Mouse (Mus musculus): ENCODE data around the gene Wdr86. TPM values are rescaled to one million over a fixed set of nuclear protein-coding genes. Genes with fewer than 3 reads are reported as not detected.
"Not testable (repeated sequence)": the region's sequence is repeated elsewhere in the genome, so short reads cannot be mapped to it uniquely, and the experiment has no call there.

The Wdr86 gene
- polyA plus RNA-seq (2012; rRNA removed), result 1.1 and 1.3 TPM in 2 replicates

GRCm38 (mm10) chr5:24730488-24730871 is at the start of gene Wdr86:
Gene Wdr86 (minus strand): TSS chr5:24730727.
- DNase-seq (ENCODE audit: extremely low spot score in 1 of 2, low spot score in 1 of 2), result no peak

DNA sequence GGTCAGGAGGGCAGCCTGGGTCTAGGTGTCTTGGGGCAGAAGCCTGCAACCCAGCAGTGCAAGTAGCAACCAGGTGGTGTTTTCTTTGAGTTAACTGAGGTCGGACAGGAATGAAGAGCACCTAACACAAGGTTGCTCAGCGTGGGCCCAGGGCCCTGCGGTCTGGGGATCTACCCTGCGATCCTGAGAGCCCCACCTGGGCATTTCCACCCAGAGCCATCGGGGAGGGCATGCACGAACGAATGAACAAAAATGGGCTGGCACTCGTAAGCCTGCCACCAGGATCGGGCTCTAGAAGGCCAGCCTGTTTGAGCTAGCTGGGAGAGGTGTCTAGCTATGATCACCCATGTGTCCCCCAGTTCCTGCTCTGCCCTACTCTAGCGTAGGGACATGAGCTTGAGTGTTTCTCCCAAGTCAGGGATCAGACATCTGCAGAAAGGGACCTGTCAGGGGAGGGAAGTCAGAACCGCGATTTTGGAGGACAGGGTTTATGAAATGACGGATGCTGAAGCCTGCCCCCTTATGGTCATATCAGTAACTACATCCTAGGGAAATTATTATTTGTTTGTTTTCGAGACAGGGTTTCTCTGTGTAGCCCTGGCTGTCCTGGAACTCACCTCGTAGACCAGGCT is 49.5 kb upstream of the Wdr86 start:
- DNase-seq (ENCODE audit: extremely low spot score in 1 of 2, low spot score in 1 of 2), result peak in 1 of 2 experiments; percentile 60

- DNase-seq (ENCODE audit: extremely low spot score in 1 of 2, low spot score in 1 of 2), result no peak
Observed at GRCm38 (mm10) chr5:24779321-24779720, 48.8 kb upstream of the Wdr86 start.

- DNase-seq (ENCODE audit: extremely low spot score in 1 of 2, low spot score in 1 of 2), result no peak
Observed at GRCm38 (mm10) chr5:24778843-24779140, 48.3 kb upstream of the Wdr86 start.

- no peak for DNase-seq (ENCODE audit: extremely low spot score in 1 of 2, low spot score in 1 of 2)
Observed at GRCm38 (mm10) chr5:24778082-24778842, 47.7 kb upstream of the Wdr86 start.

DNA sequence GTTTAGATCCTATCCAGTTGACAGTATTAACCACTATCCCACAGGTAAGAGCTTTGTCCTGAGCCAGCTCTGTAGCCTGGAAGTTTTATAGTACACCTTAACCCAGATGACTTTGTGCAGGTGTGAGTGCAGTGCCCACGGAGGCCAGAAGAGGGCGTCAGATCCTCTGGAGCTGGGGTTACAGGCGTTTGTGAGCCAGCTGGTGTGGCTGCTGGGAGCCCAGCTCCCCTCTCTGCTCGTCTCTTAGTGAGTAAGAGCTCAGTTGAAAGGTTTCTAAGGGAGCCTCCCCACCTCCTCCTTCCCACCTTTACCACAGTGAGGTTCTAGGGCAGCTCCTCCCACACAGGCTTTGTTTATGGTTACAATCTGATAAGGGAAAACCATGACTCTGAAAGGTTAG is 46.2 kb upstream of the Wdr86 start:
- no peak for DNase-seq (ENCODE audit: extremely low spot score in 1 of 2, low spot score in 1 of 2)

DNA sequence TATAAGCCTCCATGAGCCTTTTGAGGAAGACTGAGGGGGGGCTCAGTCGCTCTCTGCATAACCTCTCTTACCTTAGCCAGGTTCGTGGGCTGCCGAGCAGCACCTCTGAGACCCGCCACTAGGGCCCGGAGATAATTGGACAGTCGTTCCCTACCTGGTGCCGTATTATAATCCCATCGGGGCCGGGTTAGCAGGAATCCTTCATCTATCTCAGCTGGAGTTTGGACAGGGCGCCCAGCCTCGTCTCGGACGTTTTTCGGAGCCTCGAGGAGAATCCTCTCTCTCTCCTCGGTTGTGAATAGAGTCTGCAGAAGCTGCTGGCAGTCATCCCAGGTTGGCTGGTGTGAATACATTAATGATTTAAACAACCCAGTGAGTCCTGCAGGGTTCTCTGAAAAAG is 44.0 kb upstream of the Wdr86 start:
- not testable (repeated sequence) for DNase-seq (ENCODE audit: extremely low spot score in 1 of 2, low spot score in 1 of 2)

DNA sequence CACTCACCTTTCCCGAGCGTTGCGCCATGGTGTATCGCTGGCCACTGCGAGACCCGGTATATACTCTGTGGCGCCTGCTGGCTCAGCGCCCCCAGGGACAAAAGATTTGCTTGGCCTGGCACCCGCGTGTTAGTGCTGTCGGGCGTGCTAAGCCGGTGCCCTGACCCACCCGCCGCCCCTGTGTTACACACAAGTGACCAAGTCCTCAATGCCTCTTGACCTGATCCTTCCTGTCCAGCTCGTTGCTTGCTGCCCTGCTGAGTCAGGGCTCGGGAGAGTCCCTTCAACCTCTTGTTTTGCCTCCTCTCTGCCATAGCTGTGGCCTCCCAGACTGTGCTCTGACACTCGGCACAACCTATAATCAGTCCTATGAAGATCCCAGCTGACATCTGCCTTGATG is 27.3 kb upstream of the Wdr86 start, which contains the start of gene Crygn:
Crygn (minus strand) TSS at position 193 of the 400 bp plus-strand sequence.
- DNase-seq (ENCODE audit: extremely low spot score in 1 of 2, low spot score in 1 of 2), result no peak

DNA sequence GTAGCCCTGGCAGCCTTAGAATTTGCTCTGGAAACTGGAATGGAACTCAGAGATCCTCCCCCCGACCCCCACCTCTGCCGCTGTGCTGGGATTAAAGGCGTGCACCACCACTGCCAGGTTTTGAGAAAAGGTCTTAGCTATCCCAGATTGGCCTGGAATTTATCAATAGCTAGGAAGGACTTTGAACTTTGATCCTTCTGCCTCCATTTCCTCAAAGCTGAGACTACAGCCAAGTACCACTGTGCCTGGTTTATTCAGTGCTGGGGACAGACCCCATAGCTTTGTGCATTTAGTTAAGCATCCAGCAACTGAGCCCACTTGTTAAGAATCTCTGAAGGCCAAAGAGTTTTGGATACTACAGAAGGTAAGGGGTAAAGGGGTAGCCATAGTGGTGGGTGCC is 26.4 kb upstream of the Wdr86 start:
- DNase-seq (ENCODE audit: extremely low spot score in 1 of 2, low spot score in 1 of 2), result no peak

DNA sequence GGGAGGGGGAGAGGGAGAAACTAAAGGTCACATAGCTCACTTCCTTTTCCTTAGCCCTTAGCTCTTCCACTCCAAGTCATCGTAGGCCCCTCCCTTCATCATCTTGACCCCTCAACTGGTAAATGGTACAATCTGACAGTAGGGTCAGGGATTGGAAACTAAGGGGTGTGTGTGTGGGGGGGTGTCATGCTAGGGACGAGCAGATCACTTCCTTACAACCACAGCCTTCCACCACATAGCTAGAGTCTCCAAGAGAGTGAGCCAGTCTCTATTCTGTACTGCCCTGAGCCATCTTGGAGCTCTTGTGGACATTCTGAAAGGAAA is 21.6 kb upstream of the Wdr86 start:
- DNase-seq (ENCODE audit: extremely low spot score in 1 of 2, low spot score in 1 of 2), result no peak

DNA sequence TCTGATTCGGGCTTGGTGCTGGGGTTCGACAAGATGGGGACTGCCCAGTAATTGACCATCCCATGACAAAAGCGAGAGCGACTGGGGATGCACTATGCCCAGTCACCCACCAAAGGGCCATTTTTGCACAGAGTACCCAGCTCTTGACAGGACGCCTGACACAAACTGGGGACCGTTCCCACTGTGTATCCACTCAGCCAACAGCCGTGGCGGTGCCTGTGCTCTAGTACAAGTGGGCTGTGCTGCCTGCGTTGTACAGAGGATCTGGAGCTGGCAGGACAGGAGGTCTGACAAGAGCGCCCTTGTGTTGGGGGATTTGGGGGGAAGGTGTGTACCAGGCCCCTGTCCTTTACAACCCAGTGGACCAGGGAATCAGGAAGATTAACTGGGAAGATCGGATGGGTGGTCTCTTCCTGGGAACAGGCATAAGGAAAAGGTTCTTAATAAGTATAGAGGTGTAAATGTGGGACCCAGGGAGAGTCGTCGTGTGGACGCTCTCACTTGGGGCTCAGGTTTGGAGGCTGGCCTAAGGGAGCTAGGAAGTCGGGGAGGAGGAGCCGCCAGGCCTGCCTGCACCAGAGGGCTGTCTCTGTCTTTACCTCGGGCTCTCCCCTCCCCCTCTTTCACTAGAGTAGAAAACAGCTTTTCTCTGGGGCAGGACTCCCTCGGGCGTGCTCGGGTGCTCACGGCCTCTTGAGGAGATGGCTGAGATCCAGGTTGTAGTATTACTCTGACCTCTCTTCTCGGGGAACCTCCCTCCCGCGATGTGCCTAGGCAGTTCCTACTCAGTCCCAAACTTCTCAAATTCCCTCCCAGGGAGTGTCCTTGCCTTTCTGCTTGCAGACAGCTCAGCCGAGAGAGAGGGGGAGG is 21.0 kb upstream of the Wdr86 start:
- peak in 1 of 2 experiments; percentile 24 for DNase-seq (ENCODE audit: extremely low spot score in 1 of 2, low spot score in 1 of 2)

GRCm38 (mm10) chr5:24750321-24751304 is 20.1 kb upstream of the Wdr86 start:
- peak; percentile 62 to 82 for DNase-seq (ENCODE audit: extremely low spot score in 1 of 2, low spot score in 1 of 2)

GRCm38 (mm10) chr5:24749731-24750130 is 19.2 kb upstream of the Wdr86 start:
- no peak for DNase-seq (ENCODE audit: extremely low spot score in 1 of 2, low spot score in 1 of 2)

GRCm38 (mm10) chr5:24747533-24747932 is 17.0 kb upstream of the Wdr86 start:
- no peak for DNase-seq (ENCODE audit: extremely low spot score in 1 of 2, low spot score in 1 of 2)

GRCm38 (mm10) chr5:24743956-24744355 is 13.4 kb upstream of the Wdr86 start:
- no peak for DNase-seq (ENCODE audit: extremely low spot score in 1 of 2, low spot score in 1 of 2)

DNA sequence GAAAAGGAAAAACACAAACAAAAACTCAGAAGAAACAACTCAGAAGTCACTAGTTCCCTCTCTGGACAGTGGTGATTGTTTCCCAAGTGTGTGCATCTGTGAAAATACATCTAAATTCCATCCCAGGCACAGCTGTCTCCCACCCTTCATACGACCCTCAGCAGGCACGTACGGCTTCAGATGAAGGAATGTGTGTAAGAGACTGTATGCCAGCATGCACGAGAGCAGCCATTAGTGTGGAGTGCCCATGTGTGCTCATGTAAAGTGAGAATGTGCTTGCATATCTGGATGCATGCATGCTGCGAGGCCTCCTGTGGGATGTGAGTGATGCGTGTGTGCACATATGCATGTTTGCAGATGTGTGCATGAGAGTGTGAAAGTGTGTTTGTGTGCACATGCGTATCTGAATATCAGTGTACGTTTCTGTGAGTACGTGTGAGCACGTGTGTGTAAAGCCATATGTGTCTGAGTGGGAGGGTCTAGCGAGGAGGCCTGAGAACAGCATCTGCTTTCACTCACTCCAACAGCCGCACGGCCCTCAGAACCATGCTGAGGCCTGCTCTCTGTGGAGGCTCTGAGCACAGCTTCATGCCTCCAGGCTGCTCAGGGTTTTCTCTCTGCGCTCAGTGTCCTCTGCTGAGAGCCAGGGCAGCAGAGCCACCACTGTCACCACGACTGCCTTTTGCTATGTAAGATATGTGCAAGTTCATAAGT is 10.8 kb upstream of the Wdr86 start:
- DNase-seq (ENCODE audit: extremely low spot score in 1 of 2, low spot score in 1 of 2), result no peak

GRCm38 (mm10) chr5:24739141-24739753 is 8.7 kb upstream of the Wdr86 start:
- peak; percentile 33 to 38 for DNase-seq (ENCODE audit: extremely low spot score in 1 of 2, low spot score in 1 of 2)

DNA sequence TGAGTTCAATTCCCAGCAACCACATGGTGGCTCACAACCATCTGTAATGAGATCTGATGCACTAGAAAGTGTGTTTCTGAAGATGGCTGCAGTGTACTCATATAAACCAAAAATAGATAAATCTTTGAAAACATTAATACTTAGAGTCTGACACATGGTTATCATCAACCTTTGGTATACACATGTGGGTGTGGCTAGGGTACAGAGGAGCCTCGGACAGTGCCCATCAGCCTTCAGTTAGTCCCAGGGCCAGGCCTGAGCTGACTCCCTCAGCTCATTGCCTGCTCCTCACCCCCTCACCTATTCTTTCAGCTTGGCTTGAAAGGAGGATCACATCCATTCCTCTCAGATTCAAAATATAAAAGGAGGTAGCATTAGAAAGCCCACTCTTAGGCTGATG is 8.0 kb upstream of the Wdr86 start:
- no peak for DNase-seq (ENCODE audit: extremely low spot score in 1 of 2, low spot score in 1 of 2)

DNA sequence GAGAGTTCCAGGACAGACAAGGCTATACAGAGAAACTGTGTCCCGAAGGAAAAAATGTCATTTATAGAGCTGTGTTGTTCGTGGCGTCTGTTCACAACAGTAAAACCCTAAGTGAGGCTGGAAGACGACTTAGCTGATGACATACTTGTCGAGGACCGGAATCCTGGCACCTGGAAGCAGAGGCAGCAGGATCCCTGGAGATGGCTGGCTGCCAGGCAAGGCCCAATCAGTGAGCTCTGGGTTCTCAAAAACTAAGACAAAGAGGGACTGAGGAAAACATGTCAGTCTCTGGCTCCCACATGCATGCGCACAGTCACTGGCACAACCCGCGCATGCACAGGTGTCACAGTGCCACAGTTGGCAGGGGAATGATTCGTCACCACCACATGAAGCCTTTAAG is 7.1 kb upstream of the Wdr86 start:
- DNase-seq (ENCODE audit: extremely low spot score in 1 of 2, low spot score in 1 of 2), result no peak

Measured in frontal cortex, adult 2 months (tissue).